Mouse (Mus musculus): ENCODE data around the gene Elk3. TPM values are rescaled to one million over a fixed set of nuclear protein-coding genes. Genes with fewer than 3 reads are reported as not detected.

Elk3 gene
- polyA plus RNA-seq, 1 experiment = 11.0 TPM

DNA sequence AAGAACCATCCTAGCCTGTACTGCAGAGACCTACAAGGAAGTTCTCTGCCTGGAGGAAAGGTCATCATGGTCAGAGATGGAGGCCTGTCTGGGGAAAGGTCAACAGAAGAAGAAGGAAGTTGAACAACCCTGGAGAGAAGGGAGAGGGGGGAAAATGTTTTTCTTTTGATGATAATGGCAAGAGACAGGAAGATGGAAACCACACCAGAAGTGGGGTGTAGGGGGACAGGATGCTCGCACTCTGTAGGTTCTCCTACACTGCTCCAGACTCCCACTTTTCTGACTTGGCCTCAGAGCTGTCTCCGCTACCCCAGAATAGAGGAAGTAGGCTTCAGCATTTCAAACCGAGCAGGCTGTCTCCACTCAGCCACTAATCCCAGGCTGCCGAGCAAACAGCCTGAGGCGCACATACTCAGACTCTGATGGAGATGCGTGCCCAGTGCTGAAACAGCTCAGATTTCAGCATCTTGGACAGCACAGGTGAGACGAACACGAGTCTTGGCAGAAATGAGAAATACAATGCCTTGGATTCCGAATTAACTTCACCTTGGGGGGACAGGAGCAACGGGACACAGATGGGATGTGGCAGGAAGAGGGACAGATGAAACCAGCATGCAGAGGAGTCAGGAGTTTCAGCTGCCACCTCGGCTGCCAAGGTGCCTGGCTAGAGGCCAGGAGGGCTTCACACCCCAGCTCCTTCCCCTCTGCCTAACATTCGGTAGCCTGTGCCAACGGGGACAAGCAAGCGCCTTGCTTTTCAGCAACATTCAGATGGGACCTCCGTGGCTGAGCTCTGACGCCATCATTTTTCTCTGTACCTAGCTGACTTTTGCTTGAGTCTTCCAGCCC, 49.6 kb downstream of the Elk3 start:
- no peak overlapping the region for H3K27ac ChIP-seq (ENCODE audit: insufficient read depth, low read length)

DNA sequence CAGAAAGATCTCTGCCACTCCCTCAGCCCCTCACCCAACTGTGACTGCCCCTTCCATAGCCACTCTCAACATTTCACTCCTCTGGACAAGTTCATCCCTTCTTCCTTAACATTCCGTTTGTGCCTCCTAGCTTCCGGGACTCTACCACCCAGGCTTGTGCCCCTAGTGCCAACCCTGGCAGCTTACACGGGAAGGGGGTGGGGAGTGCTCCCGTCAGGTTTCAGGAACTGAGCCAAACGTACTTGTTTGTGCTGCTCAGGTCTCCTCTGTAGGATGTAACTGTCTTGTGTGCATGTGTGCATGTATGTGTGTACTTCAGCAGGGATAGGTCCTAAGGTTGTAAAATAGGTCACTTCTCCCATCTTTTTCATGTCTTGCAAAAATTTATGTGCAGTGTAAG, 51.1 kb downstream of the Elk3 start:
- no peaks in the 10 kb centered on the region for H3K27me3 ChIP-seq (ENCODE audit: control insufficient read depth, insufficient read depth, low read length, poor library complexity, severe bottlenecking)
- no peaks in the 10 kb centered on the region for H3K9me3 ChIP-seq (replicated peaks; ENCODE audit: control insufficient read depth, insufficient read depth, low read length, poor library complexity, severe bottlenecking)
- H3K9ac ChIP-seq (ENCODE audit: low read depth, poor library complexity, severe bottlenecking) = no peak overlapping the region
- TF ChIP-seq POLR2A (IDR thresholded peaks at IDR 0.05; ENCODE audit: insufficient read depth, low read length) (no peak), CTCF (IDR thresholded peaks at IDR 0.05; ENCODE audit: low read depth, low read length) (no peak), EP300 (IDR thresholded peaks at IDR 0.05; ENCODE audit: insufficient read depth, low read depth, low read length) (no peak)
- peaks cover 7% of the 10 kb centered on the region for H3K4me1 ChIP-seq (ENCODE audit: control insufficient read depth, insufficient read depth, low read length)
- H3K4me3 ChIP-seq (ENCODE audit: low read depth, low read length) = no peak overlapping the region
- no peaks in the 10 kb centered on the region for H3K36me3 ChIP-seq (ENCODE audit: control insufficient read depth, insufficient read depth, low read length, poor library complexity, severe bottlenecking)
- no peak overlapping the region for H3K27ac ChIP-seq (ENCODE audit: insufficient read depth, low read length)

More for the DNA sequence above, 49.6 kb downstream of the Elk3 start:
- Histone ChIP-seq H3K9me3 (replicated peaks; ENCODE audit: control insufficient read depth, insufficient read depth, low read length, poor library complexity, severe bottlenecking) (no peaks in the 10 kb centered on the region), H3K36me3 (ENCODE audit: control insufficient read depth, insufficient read depth, low read length, poor library complexity, severe bottlenecking) (no peaks in the 10 kb centered on the region), H3K9ac (ENCODE audit: low read depth, poor library complexity, severe bottlenecking) (no peak overlapping the region), H3K27me3 (ENCODE audit: control insufficient read depth, insufficient read depth, low read length, poor library complexity, severe bottlenecking) (no peaks in the 10 kb centered on the region), H3K4me1 (ENCODE audit: control insufficient read depth, insufficient read depth, low read length) (peaks cover 7% of the 10 kb centered on the region), H3K4me3 (ENCODE audit: low read depth, low read length) (no peak overlapping the region)
- no peak for TF ChIP-seq CTCF (IDR thresholded peaks at IDR 0.05; ENCODE audit: low read depth, low read length)
- no peak for TF ChIP-seq POLR2A (IDR thresholded peaks at IDR 0.05; ENCODE audit: insufficient read depth, low read length)
- no peak for TF ChIP-seq EP300 (IDR thresholded peaks at IDR 0.05; ENCODE audit: insufficient read depth, low read depth, low read length)

DNA sequence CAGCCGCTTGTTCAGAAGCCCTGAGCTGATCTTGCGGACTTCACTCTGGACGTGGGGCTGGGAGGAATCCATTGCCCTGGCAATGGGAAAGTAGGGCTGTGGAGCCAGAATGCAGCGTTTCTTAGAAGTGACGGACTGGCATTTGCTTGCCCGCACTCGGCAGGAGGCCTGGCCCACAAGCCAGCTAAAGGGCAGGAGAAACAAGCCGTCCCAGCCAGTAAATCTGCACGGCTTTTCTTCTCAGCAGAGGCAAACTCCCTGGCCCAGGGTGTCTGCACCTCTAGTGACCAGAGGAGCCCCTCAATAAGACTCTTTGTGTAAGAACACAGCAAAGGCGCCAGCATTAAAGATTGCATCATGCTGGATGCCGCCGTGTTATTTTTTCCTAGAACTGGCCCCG, 55.6 kb downstream of the Elk3 start:
- Histone ChIP-seq H3K9ac (ENCODE audit: low read depth, poor library complexity, severe bottlenecking) (no peak overlapping the region; the same call in 1 of the 2 replicates), H3K4me3 (ENCODE audit: low read depth, low read length) (no peak overlapping the region), H3K27me3 (ENCODE audit: control insufficient read depth, insufficient read depth, low read length, poor library complexity, severe bottlenecking) (no peaks in the 10 kb centered on the region), H3K36me3 (ENCODE audit: control insufficient read depth, insufficient read depth, low read length, poor library complexity, severe bottlenecking) (no peaks in the 10 kb centered on the region), H3K27ac (ENCODE audit: insufficient read depth, low read length) (no peak overlapping the region), H3K9me3 (replicated peaks; ENCODE audit: control insufficient read depth, insufficient read depth, low read length, poor library complexity, severe bottlenecking) (no peaks in the 10 kb centered on the region), H3K4me1 (ENCODE audit: control insufficient read depth, insufficient read depth, low read length) (peaks cover 2% of the 10 kb centered on the region)
- no peak for TF ChIP-seq EP300 (IDR thresholded peaks at IDR 0.05; ENCODE audit: insufficient read depth, low read depth, low read length)
- no peak for TF ChIP-seq POLR2A (IDR thresholded peaks at IDR 0.05; ENCODE audit: insufficient read depth, low read length)
- TF ChIP-seq CTCF (IDR thresholded peaks at IDR 0.05; ENCODE audit: low read depth, low read length) = no peak

DNA sequence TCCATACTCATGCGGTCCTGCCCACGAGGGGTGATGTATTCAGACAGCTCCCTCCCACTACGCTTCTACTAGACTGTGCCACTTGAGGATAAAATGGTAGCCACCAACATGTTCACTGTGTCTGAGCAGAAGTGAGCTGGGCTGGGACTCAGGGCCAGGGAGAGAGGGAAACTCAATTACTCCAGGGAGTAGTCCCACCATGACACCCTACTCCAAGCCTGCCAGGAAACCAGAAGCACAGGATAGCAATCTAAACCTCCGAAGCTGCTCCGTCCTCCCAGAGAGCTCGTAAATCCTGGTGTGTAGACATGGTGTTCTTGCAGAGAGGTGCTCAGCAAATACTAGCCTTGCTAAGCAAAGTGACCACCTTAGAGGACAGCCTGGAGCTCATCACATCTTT, 57.8 kb downstream of the Elk3 start:
- no peaks in the 10 kb centered on the region for H3K27me3 ChIP-seq (ENCODE audit: control insufficient read depth, insufficient read depth, low read length, poor library complexity, severe bottlenecking)
- H3K27ac ChIP-seq (ENCODE audit: insufficient read depth, low read length) = no peak overlapping the region
- H3K4me1 ChIP-seq (ENCODE audit: control insufficient read depth, insufficient read depth, low read length) = peaks cover 5% of the 10 kb centered on the region
- H3K9ac ChIP-seq (ENCODE audit: low read depth, poor library complexity, severe bottlenecking) = no peak overlapping the region
- TF ChIP-seq EP300 (IDR thresholded peaks at IDR 0.05; ENCODE audit: insufficient read depth, low read depth, low read length) (no peak), CTCF (IDR thresholded peaks at IDR 0.05; ENCODE audit: low read depth, low read length) (no peak), POLR2A (IDR thresholded peaks at IDR 0.05; ENCODE audit: insufficient read depth, low read length) (no peak)
- H3K36me3 ChIP-seq (ENCODE audit: control insufficient read depth, insufficient read depth, low read length, poor library complexity, severe bottlenecking) = peaks cover 3% of the 10 kb centered on the region; the same call in 1 of the 2 replicates
- H3K4me3 ChIP-seq (ENCODE audit: low read depth, low read length) = no peak overlapping the region
- no peaks in the 10 kb centered on the region for H3K9me3 ChIP-seq (replicated peaks; ENCODE audit: control insufficient read depth, insufficient read depth, low read length, poor library complexity, severe bottlenecking)

DNA sequence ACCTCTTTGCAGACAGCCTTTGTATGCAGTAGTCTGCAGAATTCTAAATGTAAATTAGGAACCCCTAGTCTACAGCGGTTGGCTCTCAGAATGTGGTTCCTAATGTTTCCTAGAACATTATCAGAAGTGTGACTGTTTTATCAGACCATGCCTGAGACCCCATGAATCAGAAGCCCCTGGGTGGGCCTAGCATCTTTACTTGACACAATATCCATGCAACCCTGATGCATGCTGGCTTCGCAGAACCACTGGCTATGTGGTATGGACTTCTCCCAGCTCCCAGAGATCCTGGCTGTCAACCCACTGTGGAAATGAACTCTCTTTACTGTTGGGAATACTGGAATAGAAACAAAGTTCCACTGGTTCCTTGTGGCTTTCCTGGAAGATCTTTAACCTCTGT, 58.3 kb downstream of the Elk3 start:
- peaks cover 3% of the 10 kb centered on the region; the same call in 1 of the 2 replicates for H3K36me3 ChIP-seq (ENCODE audit: control insufficient read depth, insufficient read depth, low read length, poor library complexity, severe bottlenecking)
- no peak overlapping the region for H3K27ac ChIP-seq (ENCODE audit: insufficient read depth, low read length)
- H3K4me1 ChIP-seq (ENCODE audit: control insufficient read depth, insufficient read depth, low read length) = peaks cover 5% of the 10 kb centered on the region

DNA sequence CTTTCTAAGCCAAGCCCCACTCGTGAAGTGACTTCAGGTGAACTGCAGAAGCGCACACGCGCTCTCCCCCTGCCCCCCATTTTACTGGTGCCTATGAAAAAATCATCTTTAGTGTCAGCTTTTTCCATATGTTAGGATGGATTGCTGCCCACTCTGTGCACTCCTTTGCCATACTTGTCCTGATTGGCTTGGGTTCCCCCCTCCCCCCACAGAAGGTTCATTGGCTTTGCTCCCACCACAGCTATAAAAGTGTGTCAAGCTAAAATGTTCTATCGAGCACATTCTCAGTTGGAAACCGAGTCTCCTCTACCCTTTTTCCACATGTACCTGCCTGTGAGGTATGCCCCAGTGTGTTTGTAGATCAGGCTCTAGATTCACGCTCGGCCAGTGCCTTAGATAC, 59.5 kb downstream of the Elk3 start:
- H3K9me3 ChIP-seq (replicated peaks; ENCODE audit: control insufficient read depth, insufficient read depth, low read length, poor library complexity, severe bottlenecking) = no peaks in the 10 kb centered on the region
- no peaks in the 10 kb centered on the region for H3K27me3 ChIP-seq (ENCODE audit: control insufficient read depth, insufficient read depth, low read length, poor library complexity, severe bottlenecking)
- TF ChIP-seq CTCF (IDR thresholded peaks at IDR 0.05; ENCODE audit: low read depth, low read length) = no peak
- no peak for TF ChIP-seq POLR2A (IDR thresholded peaks at IDR 0.05; ENCODE audit: insufficient read depth, low read length)
- TF ChIP-seq EP300 (IDR thresholded peaks at IDR 0.05; ENCODE audit: insufficient read depth, low read depth, low read length) = no peak
- H3K4me3 ChIP-seq (ENCODE audit: low read depth, low read length) = no peak overlapping the region
- peaks cover 3% of the 10 kb centered on the region; the same call in 1 of the 2 replicates for H3K36me3 ChIP-seq (ENCODE audit: control insufficient read depth, insufficient read depth, low read length, poor library complexity, severe bottlenecking)
- H3K27ac ChIP-seq (ENCODE audit: insufficient read depth, low read length) = no peak overlapping the region
- peaks cover 5% of the 10 kb centered on the region for H3K4me1 ChIP-seq (ENCODE audit: control insufficient read depth, insufficient read depth, low read length)
- H3K9ac ChIP-seq (ENCODE audit: low read depth, poor library complexity, severe bottlenecking) = no peak overlapping the region

More for the DNA sequence above, 58.3 kb downstream of the Elk3 start:
- no peak for TF ChIP-seq POLR2A (IDR thresholded peaks at IDR 0.05; ENCODE audit: insufficient read depth, low read length)
- H3K4me3 ChIP-seq (ENCODE audit: low read depth, low read length) = no peak overlapping the region
- no peaks in the 10 kb centered on the region for H3K9me3 ChIP-seq (replicated peaks; ENCODE audit: control insufficient read depth, insufficient read depth, low read length, poor library complexity, severe bottlenecking)
- no peak overlapping the region for H3K9ac ChIP-seq (ENCODE audit: low read depth, poor library complexity, severe bottlenecking)
- no peaks in the 10 kb centered on the region for H3K27me3 ChIP-seq (ENCODE audit: control insufficient read depth, insufficient read depth, low read length, poor library complexity, severe bottlenecking)
